Mouse (Mus musculus) C2C12 (cell line): ENCODE results near the gene Dlx5. TPM values are rescaled to one million over a fixed set of nuclear protein-coding genes. Genes with fewer than 3 reads are reported as not detected.

Source experiments
- H3K27me3 ChIP-seq: one replicate; pipeline ENCODE4 v1.6.1; 2011; ENCODE audit not compliant: control insufficient read depth, insufficient read depth, insufficient read length
- H3K36me3 ChIP-seq: one replicate; pipeline ENCODE4 v1.6.1; 2011; ENCODE audit not compliant: control insufficient read depth, insufficient read depth
- H3K4me3 ChIP-seq: one replicate; pipeline ENCODE4 v1.5.1; 2011; ENCODE audit warnings: mild to moderate bottlenecking, control low read depth; ENCODE audit not compliant: poor library complexity, insufficient read depth, severe bottlenecking
- H3K79me2 ChIP-seq: one replicate; pipeline ENCODE4 v1.6.1; 2011; ENCODE audit not compliant: control insufficient read depth, insufficient read depth
- H3K79me3 ChIP-seq: one replicate; pipeline ENCODE4 v1.6.1; 2011; ENCODE audit warnings: low read depth, control low read depth
- H3ac ChIP-seq: one replicate; pipeline ENCODE3; 2011; ENCODE audit warnings: low read depth; ENCODE audit not compliant: control insufficient read depth, insufficient read length
- CEBPB ChIP-seq: IDR thresholded peaks from one replicate; pipeline ENCODE4 v1.6.1; 2011; ENCODE audit warnings: low read depth, mild to moderate bottlenecking, control low read depth, moderate library complexity
- CTCF ChIP-seq: IDR thresholded peaks from one replicate; pipeline ENCODE4 v1.5.1; 2011; ENCODE audit not compliant: control insufficient read depth, insufficient read depth, insufficient read length
- FOSL1 ChIP-seq: IDR thresholded peaks from one replicate; pipeline ENCODE4 v1.8.0; 2011; ENCODE audit warnings: mild to moderate bottlenecking, low read length; ENCODE audit not compliant: poor library complexity, insufficient read depth, severe bottlenecking
- MAX ChIP-seq: IDR thresholded peaks from one replicate; pipeline ENCODE4 v1.6.1; 2011; ENCODE audit warnings: mild to moderate bottlenecking, control low read depth
- MYOD1 ChIP-seq: IDR thresholded peaks from one replicate; pipeline ENCODE4 v1.6.1; 2011; ENCODE audit warnings: low read depth; ENCODE audit not compliant: control insufficient read depth, insufficient read length
- MYOG ChIP-seq: IDR thresholded peaks from one replicate; pipeline ENCODE4 v1.6.1; 2011; ENCODE audit not compliant: control insufficient read depth, insufficient read length; ENCODE audit errors: extremely low read depth
- USF1 ChIP-seq: IDR thresholded peaks from one replicate; pipeline ENCODE4 v1.6.1; 2011; ENCODE audit warnings: low read depth, mild to moderate bottlenecking, control low read depth, moderate library complexity
- polyA plus RNA-seq: library from polyadenylated mRNA; unstranded; fragments of >200 nt; fragmentation: generic; extraction: Trizol; gene quantifications from one replicate; pipeline ENCODE4 v1.2.1, GENCODE M21; 2012; ENCODE audit warnings: missing spikeins

The Dlx5 gene
- polyA plus RNA-seq, 1 experiment, result not detected

GRCm38 (mm10) chr6:6863160-6863870, 18.6 kb downstream of the Dlx5 start, which contains the start of gene Dlx6:
TSS of gene Dlx6 (plus strand) at chr6:6863334.
- H3K79me3 ChIP-seq, result no peaks in the 10 kb centered on the region
- no peaks in the 10 kb centered on the region for H3K36me3 ChIP-seq
- H3K4me3 ChIP-seq, result no peak within 1 kb of the TSS
- no peak for TF ChIP-seq MYOG
- TF ChIP-seq CEBPB, result no peak
- TF ChIP-seq MAX, result no peak
- no peak for TF ChIP-seq CTCF
- TF ChIP-seq USF1, result no peak
- TF ChIP-seq MYOD1, result no peak
- TF ChIP-seq FOSL1, result no peak
- no peak within 1 kb of the TSS for H3ac ChIP-seq
- H3K79me2 ChIP-seq, result no peaks in the 10 kb centered on the region
- H3K27me3 ChIP-seq, result peaks cover 54% of the 10 kb centered on the region

- Histone ChIP-seq H3ac (no peak overlapping the region), H3K4me3 (no peak overlapping the region), H3K27me3 (peaks cover 59% of the 10 kb centered on the region), H3K79me2 (no peaks in the 10 kb centered on the region), H3K36me3 (no peaks in the 10 kb centered on the region), H3K79me3 (no peaks in the 10 kb centered on the region)
- TF ChIP-seq CEBPB, result no peak
- no peak for TF ChIP-seq FOSL1
- no peak for TF ChIP-seq CTCF
- TF ChIP-seq MYOG, result no peak
- no peak for TF ChIP-seq MYOD1
- TF ChIP-seq USF1, result no peak
- TF ChIP-seq MAX, result no peak
These were observed 19.3 kb downstream of the Dlx5 start for GRCm38 (mm10) chr6:6862611-6863010.

- H3ac ChIP-seq, result no peak overlapping the region
- no peaks in the 10 kb centered on the region for H3K36me3 ChIP-seq
- H3K79me3 ChIP-seq, result no peaks in the 10 kb centered on the region
- no peaks in the 10 kb centered on the region for H3K79me2 ChIP-seq
- H3K27me3 ChIP-seq, result peaks cover 56% of the 10 kb centered on the region
- TF ChIP-seq FOSL1 (no peak), CEBPB (no peak), CTCF (no peak), MYOD1 (no peak), MAX (no peak), MYOG (no peak), USF1 (no peak)
- no peak overlapping the region for H3K4me3 ChIP-seq
These were observed 20.0 kb downstream of the Dlx5 start for GRCm38 (mm10) chr6:6861798-6862428.

- H3K79me3 ChIP-seq, result no peaks in the 10 kb centered on the region
- H3ac ChIP-seq, result no peak overlapping the region
- peaks cover 57% of the 10 kb centered on the region for H3K27me3 ChIP-seq
- no peaks in the 10 kb centered on the region for H3K79me2 ChIP-seq
- H3K4me3 ChIP-seq, result no peak overlapping the region
- TF ChIP-seq FOSL1 (no peak), CEBPB (no peak), MAX (no peak), USF1 (no peak), CTCF (no peak), MYOD1 (no peak), MYOG (no peak)
- H3K36me3 ChIP-seq, result no peaks in the 10 kb centered on the region
These were observed 20.6 kb downstream of the Dlx5 start for GRCm38 (mm10) chr6:6861086-6861797.

GRCm38 (mm10) chr6:6860411-6861085, 21.3 kb downstream of the Dlx5 start:
- H3K27me3 ChIP-seq, result peaks cover 60% of the 10 kb centered on the region
- H3K36me3 ChIP-seq, result no peaks in the 10 kb centered on the region
- no peak overlapping the region for H3K4me3 ChIP-seq
- H3K79me2 ChIP-seq, result no peaks in the 10 kb centered on the region
- no peaks in the 10 kb centered on the region for H3K79me3 ChIP-seq
- TF ChIP-seq MYOG (no peak), USF1 (no peak), MAX (no peak), CEBPB (no peak), FOSL1 (no peak), MYOD1 (no peak)
- no peak overlapping the region for H3ac ChIP-seq
